Comparison of ENCODE assay signal across 7 mouse cellular contexts in the genomic region with DNA sequence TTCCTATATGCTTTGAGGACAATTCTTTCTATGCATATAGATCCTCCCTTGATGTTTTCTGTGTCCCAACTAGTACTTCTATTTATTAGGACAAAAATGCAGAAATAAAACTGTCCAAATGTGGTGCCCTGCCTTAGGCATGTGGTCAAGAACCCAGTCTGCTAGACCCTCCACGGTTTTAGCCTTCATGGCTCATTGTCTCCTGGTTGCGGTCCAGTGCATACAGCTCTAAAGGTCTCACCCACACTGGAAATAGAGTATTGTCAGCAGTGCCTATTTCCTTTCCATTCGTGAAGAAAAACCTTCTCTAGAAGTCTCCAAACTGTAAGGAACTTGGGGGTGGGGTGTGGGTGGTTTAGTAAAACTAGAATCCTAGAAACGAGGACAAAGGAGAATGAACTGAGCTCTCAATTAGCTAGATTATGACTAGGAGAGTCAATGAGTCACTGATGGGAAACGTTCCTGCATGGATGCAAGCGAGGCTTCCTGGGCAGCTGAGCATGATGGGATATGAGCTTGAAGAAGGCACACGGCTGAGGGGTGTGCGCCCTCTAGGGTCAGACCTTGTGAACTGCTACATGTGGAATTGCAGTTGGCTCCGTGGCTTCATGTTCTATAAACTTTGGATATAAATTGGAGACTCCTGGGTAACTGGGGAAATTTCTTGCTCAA. TPM values are rescaled to one million over a fixed set of nuclear protein-coding genes. Genes with fewer than 3 reads are reported as not detected.
DNase-seq lines count a peak whose midpoint lies in the region; ATAC-seq lines count a peak whose summit lies in the region.

No protein-coding gene starts in this region.

- peak; percentile 69 for ATAC-seq in CD4-positive, CD25-positive, alpha-beta regulatory T cell, adult 4 months

- peak; percentile 82 for DNase-seq in Muller cell, postnatal 12 days (ENCODE audit: inconsistent ontology term)
- DNase-seq in cerebellum, adult 9-11 months: peak; percentile 9
- DNase-seq in heart, adult 8-10 months (ENCODE audit: low spot score): peak; percentile 29
- peak; percentile 28 for DNase-seq in large intestine, adult 2 months (ENCODE audit: low read depth, low spot score)
- peak; percentile 21 to 51 for DNase-seq in lung, adult 18-20 months
- peak; percentile 78 for DNase-seq in retina, embryonic 14.5 days (ENCODE audit: low spot score)

- 31% methylated on average over 9 of the region's 9 CpGs for WGBS in large intestine, adult 2 months

RNA-seq across cellular contexts. Expression of a gene that starts 2.6 kb away (rescaled TPM):
- not detected for polyA plus RNA-seq in CD4-positive, CD25-positive, alpha-beta regulatory T cell, adult 4 months (2017; shearing (Covaris generic))
- not detected for total RNA-seq in heart, adult 8-10 months (2022)
- polyA plus RNA-seq in large intestine, adult 2 months (2012; rRNA removed): not detected in 2 replicates

RNA-seq across cellular contexts. Expression of a gene that starts 45.1 kb away (rescaled TPM):
- 10 to 100 TPM; 31.2 to 37.0 TPM for polyA plus RNA-seq in CD4-positive, CD25-positive, alpha-beta regulatory T cell, adult 4 months (2017; shearing (Covaris generic))
- 10 to 100 TPM in 1 of 4 experiments, 1 to 10 TPM in 3; 6.5 to 10.2 (median 9.0) TPM for total RNA-seq in heart, adult 8-10 months (2022)
- 5.1 and 5.4 TPM in 2 replicates for polyA plus RNA-seq in large intestine, adult 2 months (2012; rRNA removed)

RNA-seq across cellular contexts. Expression of a gene that starts 59.0 kb away (rescaled TPM):
- polyA plus RNA-seq in CD4-positive, CD25-positive, alpha-beta regulatory T cell, adult 4 months (2017; shearing (Covaris generic)): 10 to 100 TPM; 34.7 to 38.8 TPM
- under 1 TPM; 0.37 to 0.49 (median 0.41) TPM for total RNA-seq in heart, adult 8-10 months (2022)
- polyA plus RNA-seq in large intestine, adult 2 months (2012; rRNA removed): 9.9 TPM in 2 replicates

Comparison
In these comparisons a context has a peak if more than half of its experiments do, and no peak if none do; other contexts are left out.
1. Peak in every context shown above with its lines: DNase-seq and ATAC-seq.
2. DNase-seq: peak in every context shown above with its lines; median percentile 82 in Muller cell, postnatal 12 days; 78 in retina, embryonic 14.5 days; 36 in lung, adult 18-20 months; 29 in heart, adult 8-10 months; 28 in large intestine, adult 2 months; 9 in cerebellum, adult 9-11 months.